Mouse (Mus musculus): ENCODE measurements around the gene Popdc2. TPM values are rescaled to one million over a fixed set of nuclear protein-coding genes. Genes with fewer than 3 reads are reported as not detected.

The Popdc2 gene
- polyA plus RNA-seq (2015; fragmentation: Nextera tagmentation; extraction: Ambion mirVana): 1.0 and 1.3 TPM in 2 replicates

GRCm38 (mm10) chr16:38361933-38362332, at the start of gene Popdc2:
Gene Popdc2 (plus strand): TSS chr16:38362209.

GRCm38 (mm10) chr16:38341396-38342324, 20.3 kb upstream of the Popdc2 start, which contains the start of gene Maats1:
Gene Maats1 (minus strand): TSS chr16:38342143.

GRCm38 (mm10) chr16:38346529-38347325, 15.3 kb upstream of the Popdc2 start, which contains the start of the genes Cox17 and Gm21987:
Gene Cox17 (plus strand): TSS chr16:38346991.
Gene Gm21987 (plus strand): TSS chr16:38347040.

Other genes starting within 250 kb of the Popdc2 start
- 0.51 and 1.3 TPM in 2 replicates for gene Nr1i2, start 67.4 kb upstream of the Popdc2 start, polyA plus RNA-seq (2015; fragmentation: Nextera tagmentation; extraction: Ambion mirVana)
- gene Maats1, start 20.1 kb upstream of the Popdc2 start, polyA plus RNA-seq (2015; fragmentation: Nextera tagmentation; extraction: Ambion mirVana): 0.28 and 0.46 TPM in 2 replicates
- 410 and 490 TPM in 2 replicates for gene Cox17, start 15.2 kb upstream of the Popdc2 start, polyA plus RNA-seq (2015; fragmentation: Nextera tagmentation; extraction: Ambion mirVana)
- not detected in 2 replicates for gene Gm21987, start 15.2 kb upstream of the Popdc2 start, polyA plus RNA-seq (2015; fragmentation: Nextera tagmentation; extraction: Ambion mirVana)
- 16.5 and 27.5 TPM in 2 replicates for gene Pla1a, start 70.9 kb downstream of the Popdc2 start, polyA plus RNA-seq (2015; fragmentation: Nextera tagmentation; extraction: Ambion mirVana)
- 75.0 and 90.2 TPM in 2 replicates for gene Adprh, start 90.5 kb downstream of the Popdc2 start, polyA plus RNA-seq (2015; fragmentation: Nextera tagmentation; extraction: Ambion mirVana)
- 0.05 and 0.30 TPM in 2 replicates for gene Cd80, start 93.4 kb downstream of the Popdc2 start, polyA plus RNA-seq (2015; fragmentation: Nextera tagmentation; extraction: Ambion mirVana)
- gene Timmdc1, start 160.5 kb downstream of the Popdc2 start, polyA plus RNA-seq (2015; fragmentation: Nextera tagmentation; extraction: Ambion mirVana): 21.1 and 23.6 TPM in 2 replicates
- 35.2 and 40.1 TPM in 2 replicates for gene Poglut1, start 188.0 kb downstream of the Popdc2 start, polyA plus RNA-seq (2015; fragmentation: Nextera tagmentation; extraction: Ambion mirVana)
- gene Tmem39a, start 196.5 kb downstream of the Popdc2 start, polyA plus RNA-seq (2015; fragmentation: Nextera tagmentation; extraction: Ambion mirVana): 35.1 and 57.9 TPM in 2 replicates

All from adrenal gland, postnatal 0 days (tissue).